Mouse (Mus musculus): ENCODE results near the gene Rnf220. TPM values are rescaled to one million over a fixed set of nuclear protein-coding genes. Genes with fewer than 3 reads are reported as not detected.

Rnf220 gene
- total RNA-seq, 2 experiments from 2014 or later = 48.0 to 54.5 TPM

DNA sequence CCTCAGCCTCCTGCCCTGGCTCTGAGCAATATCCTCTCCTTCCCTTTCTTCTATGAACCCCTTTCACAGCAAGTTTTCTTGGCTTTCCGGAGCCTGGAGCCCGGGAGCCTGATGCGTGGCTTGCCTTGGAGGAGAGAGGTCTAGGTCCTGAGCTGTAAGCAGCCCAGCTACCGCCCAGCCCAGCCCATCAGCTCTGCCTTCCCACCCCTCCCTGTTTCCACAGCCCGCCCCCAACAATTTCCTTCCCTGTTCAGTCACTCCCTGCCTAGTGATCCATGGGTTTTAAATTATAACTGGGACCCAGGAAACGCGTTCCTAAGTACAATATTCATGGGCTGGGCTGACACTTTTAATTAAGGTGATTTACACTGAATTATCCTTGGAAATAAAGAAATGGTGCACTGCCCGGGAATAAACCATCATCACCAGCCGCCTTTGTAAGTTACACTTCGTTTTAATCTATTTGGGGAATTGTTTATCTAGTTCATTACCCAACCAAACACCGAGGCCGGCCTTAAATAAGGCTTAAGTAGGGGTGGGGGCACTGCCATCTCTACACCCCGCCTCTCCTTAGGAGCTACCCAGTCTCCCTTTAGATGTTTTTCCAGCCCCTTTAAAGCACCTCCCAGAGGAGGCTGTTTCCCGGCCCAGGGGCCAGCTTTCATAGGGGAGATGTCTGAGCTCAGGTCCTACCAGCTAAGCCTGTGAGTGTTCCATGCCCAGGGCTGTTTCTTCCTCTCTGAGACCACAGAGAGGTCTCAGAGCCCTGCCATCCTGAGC, 194.6 kb downstream of the Rnf220 start:
- no peak for DNase-seq

GRCm38 (mm10) chr4:117299921-117300320, 196.9 kb downstream of the Rnf220 start:
- DNase-seq = no peak

DNA sequence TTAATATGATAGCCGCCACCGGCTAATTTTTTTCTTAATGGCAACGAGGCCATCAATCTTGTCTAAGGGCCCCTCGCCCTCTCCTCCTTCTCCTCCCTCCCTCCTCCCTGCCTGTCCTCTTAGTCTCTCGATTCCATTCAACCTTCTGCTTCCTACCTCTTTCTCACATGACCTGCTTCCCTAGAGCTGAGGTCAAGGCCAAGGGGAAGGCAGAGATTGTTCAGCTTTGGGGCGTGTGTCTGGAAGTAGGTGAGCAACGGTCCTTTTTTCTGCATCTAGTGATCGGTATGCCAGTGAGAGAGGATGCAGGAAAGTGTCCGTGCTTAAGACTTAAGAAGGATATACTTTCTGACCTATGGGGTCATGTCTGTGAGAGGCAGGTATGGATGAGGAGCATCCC, 199.0 kb downstream of the Rnf220 start:
- DNase-seq = no peak

DNA sequence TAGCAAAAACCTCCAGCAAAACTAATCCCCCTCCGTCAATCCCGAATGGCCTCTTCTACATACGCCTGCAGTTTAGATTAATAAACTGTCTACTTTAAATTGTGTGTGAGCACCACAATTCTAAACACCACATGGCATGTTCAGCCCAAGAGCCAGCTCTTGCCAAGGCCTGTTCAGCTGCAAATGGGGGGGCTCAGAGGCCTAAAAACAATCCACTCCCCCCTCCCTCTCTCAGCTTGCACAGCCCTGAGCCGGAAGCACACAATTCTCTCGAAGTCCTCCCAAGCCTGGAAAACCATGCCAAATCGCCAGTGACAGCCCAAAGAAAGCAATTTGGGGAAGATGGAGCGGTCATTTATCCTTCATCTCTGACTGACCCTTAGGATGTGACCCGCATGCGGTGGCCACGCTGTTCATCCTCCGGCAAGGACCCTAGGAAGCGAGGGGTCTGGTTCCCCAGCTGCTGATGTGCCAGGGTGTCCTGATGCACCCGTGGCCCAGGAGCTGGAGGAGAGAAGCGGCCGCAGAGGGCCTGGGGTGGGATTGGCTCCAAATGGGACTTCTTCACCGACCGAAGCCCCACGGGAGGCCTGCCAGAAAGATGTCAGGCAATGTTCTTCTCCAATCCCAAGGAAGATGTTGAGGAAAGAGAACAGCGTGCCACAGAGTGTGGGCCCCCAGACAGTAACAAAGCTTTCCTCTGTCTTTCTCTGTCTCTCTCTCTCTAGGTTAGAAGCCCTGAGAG, 199.8 kb downstream of the Rnf220 start:
- no peak for DNase-seq

DNA sequence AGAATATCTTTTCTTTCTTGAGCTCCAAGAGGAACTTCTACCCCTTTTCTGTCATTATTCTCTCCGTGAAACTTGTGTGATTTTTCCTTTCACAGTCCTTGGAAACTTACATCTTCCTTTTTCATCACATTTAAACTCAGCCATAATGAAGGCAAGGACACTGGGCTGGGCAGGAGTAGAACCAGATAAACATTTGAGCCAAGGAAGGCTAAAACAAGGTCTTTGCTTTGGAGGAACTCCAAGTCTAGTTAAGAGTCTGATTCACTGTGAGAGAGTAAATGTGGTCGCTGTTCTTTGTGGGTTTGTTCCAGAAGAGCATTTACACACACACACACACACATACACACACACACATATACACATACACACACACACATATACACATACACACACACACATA, 205.2 kb downstream of the Rnf220 start:
- no peak for DNase-seq

DNA sequence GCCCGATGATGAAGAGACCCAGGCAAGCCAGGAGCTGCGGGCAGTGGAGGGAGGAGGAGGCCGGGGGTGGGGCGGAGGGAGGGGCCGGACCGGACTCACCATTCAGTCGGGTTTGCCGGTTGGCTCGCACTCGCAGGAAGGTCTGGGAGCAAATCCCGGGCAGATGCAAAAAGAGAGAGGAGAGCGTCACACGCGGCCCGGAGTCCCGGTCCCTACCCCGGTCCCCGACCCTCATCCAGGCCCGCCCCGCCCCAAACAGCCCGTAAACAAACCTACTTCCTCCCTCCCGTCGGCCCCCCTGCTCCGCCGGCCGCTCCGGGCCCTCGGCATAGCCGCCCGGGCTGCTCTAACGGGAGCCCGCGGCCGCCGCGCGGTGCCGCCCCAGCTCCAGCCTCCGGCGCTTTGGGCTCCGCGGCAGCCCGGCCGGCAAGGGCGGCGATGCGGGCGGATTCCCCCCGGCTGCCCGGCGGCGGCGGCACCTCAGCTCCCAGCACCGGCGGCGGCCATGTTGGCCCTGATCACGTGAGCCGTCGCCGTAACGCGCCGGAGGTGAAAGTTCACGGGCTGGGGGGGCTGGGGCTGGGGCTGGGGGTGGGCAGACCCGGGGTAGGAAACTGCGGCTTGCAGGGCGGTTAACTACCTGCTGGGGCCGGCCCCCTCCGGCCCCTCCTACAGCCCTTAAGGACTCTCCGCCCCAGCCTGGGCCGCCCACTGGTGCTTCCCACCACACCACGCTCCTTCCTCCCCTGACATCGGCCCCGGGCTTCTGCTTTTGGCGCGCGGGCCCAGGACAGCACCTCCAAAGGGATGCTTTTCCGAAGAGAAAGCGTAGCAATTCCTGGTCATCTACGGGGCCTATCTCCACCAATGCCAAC, 207.7 kb downstream of the Rnf220 start:
- peak; percentile 78 for DNase-seq

DNA sequence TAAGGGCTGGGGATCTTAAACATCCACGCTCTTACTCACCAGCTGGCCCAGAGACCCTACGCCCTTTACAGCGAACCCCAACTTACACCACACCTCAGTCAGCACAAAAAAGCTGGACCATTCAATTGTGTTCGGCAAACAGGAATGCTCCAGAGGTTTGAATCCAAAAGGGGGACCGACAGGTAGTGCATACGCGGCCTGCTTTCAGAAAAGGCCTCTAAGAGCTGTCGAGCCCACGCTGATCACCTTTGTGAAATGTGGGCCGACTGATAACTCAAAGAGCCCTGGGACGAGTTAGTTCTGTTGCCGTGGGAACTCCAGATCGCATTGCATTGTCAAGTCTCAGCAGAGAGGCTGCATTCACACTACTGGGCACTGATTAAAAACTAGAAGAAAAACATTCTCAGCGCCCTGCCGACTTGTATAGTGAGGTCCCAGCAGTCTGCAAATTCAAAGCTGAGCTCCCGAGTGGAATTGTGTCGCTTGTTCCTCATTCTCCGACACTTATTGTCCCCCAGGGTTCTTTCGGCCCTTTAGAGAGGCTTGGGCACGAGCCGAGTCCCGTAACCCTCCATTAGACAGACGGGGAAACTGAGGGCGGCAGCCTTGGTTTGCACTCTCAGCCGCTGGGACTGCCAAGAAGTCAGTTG, 208.4 kb downstream of the Rnf220 start:
- DNase-seq = no peak

GRCm38 (mm10) chr4:117284363-117284762, 212.5 kb downstream of the Rnf220 start:
- no peak for DNase-seq

DNA sequence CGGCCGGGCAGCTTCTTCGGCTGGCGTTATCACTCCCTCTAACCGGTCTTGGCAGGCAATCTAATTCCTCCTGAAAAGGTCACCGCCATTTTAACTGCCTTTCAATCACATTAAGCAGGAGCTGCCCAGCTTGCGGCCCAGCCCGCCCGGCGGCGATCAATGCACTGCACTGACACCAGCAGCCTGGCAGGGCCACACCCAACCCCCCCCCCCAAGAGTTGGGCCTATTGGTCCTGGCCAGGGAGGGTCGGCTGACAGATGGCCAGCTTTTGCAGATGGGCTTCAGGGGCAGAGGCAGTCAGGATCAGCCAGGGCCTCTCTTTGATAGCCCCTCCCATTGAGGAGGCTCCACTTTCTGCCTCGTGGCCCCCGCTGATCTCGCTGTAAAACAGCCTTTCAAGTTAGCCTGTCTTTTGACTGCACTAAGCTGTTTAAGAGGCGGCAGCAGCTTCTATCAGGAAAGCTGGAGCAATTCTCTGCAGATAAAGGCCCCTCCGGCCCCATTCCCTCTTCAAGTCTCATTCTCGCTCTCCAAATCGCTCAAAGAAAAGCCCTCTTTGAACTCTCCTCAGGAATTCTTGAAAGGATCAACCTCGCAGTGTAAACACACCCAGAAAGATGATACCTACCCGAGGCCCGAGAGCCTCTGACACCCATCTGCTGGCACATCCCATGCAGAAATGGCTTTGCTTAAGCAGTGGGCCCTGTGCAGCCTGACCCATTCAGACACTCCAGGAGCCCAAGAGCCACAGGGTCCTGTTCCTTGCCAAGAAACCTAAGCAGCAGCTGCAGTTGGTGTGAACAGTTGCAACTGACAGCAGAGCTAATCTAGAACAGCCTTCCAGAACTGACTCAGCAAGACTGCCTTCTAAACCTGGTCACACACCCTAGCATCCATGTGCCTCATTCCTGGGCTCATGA, 213.3 kb downstream of the Rnf220 start:
- no peak for DNase-seq

- no peak for DNase-seq
Observed at GRCm38 (mm10) chr4:117281090-117281845, 215.6 kb downstream of the Rnf220 start.

- no peak for DNase-seq
Observed at GRCm38 (mm10) chr4:117280397-117280930, 216.4 kb downstream of the Rnf220 start.

DNA sequence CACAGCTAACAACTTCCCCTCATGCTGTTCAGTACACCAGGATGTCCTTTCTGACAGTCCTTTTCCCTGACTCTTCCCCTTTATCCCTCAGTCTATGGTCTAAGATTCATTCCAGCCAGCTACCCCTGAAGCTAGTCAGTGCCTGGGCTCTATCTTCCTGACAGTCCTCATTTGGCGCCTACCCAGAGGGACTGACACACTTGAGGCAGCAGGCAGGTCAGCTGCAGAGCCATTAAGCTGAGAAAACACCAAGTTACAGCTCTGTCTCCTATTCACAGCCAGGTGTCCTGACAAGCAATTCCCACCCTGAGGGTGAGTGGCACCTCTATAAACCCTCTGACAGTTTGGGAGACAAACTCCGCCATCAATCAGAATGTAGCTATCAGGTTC, 217.6 kb downstream of the Rnf220 start:
- no peak for DNase-seq

- no peak for DNase-seq
Observed at GRCm38 (mm10) chr4:117278381-117279252, 218.2 kb downstream of the Rnf220 start.

- no peak for DNase-seq
Observed at GRCm38 (mm10) chr4:117277687-117278086, 219.2 kb downstream of the Rnf220 start.

DNA sequence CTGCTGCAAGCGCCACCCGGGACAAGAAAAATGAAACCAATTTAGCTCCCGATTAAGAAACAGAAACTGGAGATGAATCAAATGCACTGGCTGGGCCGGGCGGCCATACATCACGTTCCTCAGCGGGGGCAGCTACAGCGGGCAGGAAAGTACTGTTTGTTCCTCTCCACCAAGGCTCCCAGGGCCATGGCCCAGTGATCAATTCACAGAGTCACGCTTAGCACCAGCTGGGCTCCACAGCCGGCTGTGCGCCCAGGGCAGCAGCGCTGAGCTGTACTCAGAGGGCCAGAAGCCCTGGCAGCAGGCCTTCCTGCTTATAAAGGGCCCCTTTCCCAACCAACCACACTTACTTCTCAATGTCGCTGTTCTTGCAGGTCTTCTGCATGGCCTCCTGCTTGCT, 219.8 kb downstream of the Rnf220 start:
- no peak for DNase-seq

DNA sequence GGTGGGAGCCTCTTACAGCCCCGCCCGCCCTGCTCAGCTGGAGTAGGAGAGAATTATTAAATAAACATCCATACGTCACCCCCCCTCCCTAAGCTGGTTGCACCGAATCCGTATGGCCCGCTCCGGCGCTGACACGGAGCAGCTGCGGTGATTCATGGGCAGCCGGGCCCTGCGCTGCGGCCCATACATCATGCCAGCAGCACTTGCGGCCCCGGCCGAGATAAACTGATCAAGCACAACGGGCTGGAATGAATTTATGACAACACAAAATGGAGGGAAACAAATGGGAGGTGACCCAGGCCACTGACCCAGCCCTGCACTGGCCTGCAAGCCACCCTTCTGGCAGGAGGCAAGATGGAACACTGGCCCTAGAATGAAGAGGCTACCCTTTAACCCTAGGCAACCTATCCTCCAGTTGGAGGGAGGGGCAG, 220.6 kb downstream of the Rnf220 start:
- no peak for DNase-seq

DNA sequence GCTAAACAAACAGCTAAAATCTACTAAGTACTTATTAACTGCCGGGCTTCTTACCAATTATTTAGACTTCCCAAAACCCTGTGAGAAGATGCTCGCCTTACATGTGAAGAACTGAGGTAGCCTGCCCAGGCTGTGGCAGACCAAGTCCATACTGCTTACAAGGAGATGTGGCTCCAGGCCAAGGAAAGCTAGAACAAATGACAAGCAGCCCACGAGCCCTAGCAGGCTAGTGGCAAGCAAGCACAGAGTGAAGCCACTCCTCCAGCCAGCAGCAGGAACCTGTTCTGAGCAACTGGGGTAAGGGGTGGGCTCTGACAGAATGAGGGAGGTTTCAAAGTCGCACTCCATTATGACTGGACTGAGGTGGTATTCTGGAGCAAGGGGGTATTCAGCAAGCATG, 222.1 kb downstream of the Rnf220 start:
- no peak for DNase-seq

GRCm38 (mm10) chr4:117272459-117272858, 224.4 kb downstream of the Rnf220 start:
- DNase-seq = no peak

DNA sequence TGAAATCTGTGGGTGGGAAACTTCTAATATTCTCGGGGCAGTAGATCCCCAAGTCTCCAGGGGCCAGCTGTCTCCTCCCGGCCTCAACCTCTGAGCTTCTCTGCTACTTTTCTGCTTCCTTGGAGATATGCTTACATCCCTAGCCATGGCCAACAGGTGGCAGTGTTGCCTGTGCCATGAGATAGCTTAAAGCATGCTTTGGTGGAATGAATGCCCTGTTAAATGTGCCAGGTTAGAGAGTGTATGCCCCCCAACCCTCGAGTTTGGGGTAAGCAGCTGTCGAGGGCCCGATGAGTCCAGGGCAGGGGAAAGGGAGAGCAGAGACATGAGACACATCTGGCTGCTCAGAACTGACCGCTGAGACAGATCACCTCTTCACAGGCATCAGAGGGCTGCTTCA, 226.6 kb downstream of the Rnf220 start:
- DNase-seq = peak; percentile 79

Data from gastrocnemius, postnatal 10 days (tissue).